Mouse (Mus musculus): ENCODE data around the gene Lifr. TPM values are rescaled to one million over a fixed set of nuclear protein-coding genes. Genes with fewer than 3 reads are reported as not detected.

Gene Lifr
- polyA plus RNA-seq, 1 experiment = 23.5 TPM

GRCm38 (mm10) chr15:7105224-7105623 is 14.8 kb downstream of the Lifr start:
- H3K4me3 ChIP-seq (ENCODE audit: insufficient read depth, low read length) = no peak overlapping the region
- no peak overlapping the region for H3K27ac ChIP-seq (ENCODE audit: insufficient read depth, low read length)
- no peak for TF ChIP-seq POLR2A (IDR thresholded peaks at IDR 0.05; ENCODE audit: low read depth, low read length)
- TF ChIP-seq CTCF (IDR thresholded peaks at IDR 0.05; ENCODE audit: borderline replicate concordance, insufficient read depth, low read length) = no peak
- H3K4me1 ChIP-seq (ENCODE audit: control insufficient read depth, insufficient read depth, low read length) = peaks cover 2% of the 10 kb centered on the region; the same call in 1 of the 2 replicates

DNA sequence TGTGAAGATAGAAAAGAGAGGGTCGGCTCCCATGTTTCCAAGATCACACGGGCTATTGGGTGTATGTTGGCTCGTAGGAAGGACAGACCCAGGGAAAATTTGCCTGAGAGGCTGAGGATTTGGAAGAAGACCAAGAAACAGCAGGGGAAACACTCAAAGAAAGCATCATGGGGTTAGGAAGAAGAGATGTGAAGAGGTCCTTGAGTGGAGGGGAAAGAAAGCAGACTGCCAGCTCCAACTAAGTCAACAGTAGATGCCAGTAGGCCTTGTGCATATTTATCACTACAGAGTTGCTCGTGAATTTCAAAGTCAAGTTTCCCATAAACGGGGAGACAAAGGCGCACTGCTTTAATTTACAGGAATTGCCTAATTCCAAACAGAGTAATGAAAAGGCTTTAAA is 17.7 kb downstream of the Lifr start:
- no peak for TF ChIP-seq POLR2A (IDR thresholded peaks at IDR 0.05; ENCODE audit: low read depth, low read length)
- no peak for TF ChIP-seq CTCF (IDR thresholded peaks at IDR 0.05; ENCODE audit: borderline replicate concordance, insufficient read depth, low read length)
- Histone ChIP-seq H3K4me1 (ENCODE audit: control insufficient read depth, insufficient read depth, low read length) (peaks cover 2% of the 10 kb centered on the region; the same call in 1 of the 2 replicates), H3K4me3 (ENCODE audit: insufficient read depth, low read length) (no peak overlapping the region), H3K27ac (ENCODE audit: insufficient read depth, low read length) (no peak overlapping the region)

GRCm38 (mm10) chr15:7112227-7112907 is 22.0 kb downstream of the Lifr start:
- no peak overlapping the region for H3K4me3 ChIP-seq (ENCODE audit: insufficient read depth, low read length)
- TF ChIP-seq POLR2A (IDR thresholded peaks at IDR 0.05; ENCODE audit: low read depth, low read length) (no peak), CTCF (IDR thresholded peaks at IDR 0.05; ENCODE audit: borderline replicate concordance, insufficient read depth, low read length) (no peak)
- no peaks in the 10 kb centered on the region for H3K4me1 ChIP-seq (ENCODE audit: control insufficient read depth, insufficient read depth, low read length)
- no peak overlapping the region for H3K27ac ChIP-seq (ENCODE audit: insufficient read depth, low read length)

DNA sequence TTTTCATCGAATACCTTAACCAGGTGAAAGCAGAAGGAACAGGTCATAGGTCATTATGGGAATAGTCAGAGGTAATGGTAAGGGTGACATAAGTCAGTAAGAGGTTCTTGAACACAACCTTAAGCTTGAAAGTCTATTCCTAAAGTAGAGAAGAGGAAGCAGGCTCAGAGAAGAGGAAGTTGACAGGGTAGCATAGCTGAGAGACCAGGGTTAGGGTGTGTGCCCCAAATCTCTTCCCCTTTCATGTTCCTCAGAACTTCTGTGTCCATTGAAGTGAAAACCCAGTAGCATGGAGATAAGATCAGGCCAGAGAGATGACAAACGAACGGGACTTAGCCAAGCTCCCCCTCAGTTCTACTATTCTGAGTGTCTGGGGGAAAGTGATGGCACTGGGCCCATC is 23.5 kb downstream of the Lifr start:
- no peaks in the 10 kb centered on the region for H3K4me1 ChIP-seq (ENCODE audit: control insufficient read depth, insufficient read depth, low read length)
- H3K4me3 ChIP-seq (ENCODE audit: insufficient read depth, low read length) = no peak overlapping the region
- no peak overlapping the region for H3K27ac ChIP-seq (ENCODE audit: insufficient read depth, low read length)
- TF ChIP-seq CTCF (IDR thresholded peaks at IDR 0.05; ENCODE audit: borderline replicate concordance, insufficient read depth, low read length) = no peak
- TF ChIP-seq POLR2A (IDR thresholded peaks at IDR 0.05; ENCODE audit: low read depth, low read length) = no peak

- H3K4me3 ChIP-seq (ENCODE audit: insufficient read depth, low read length) = no peak overlapping the region
- TF ChIP-seq POLR2A (IDR thresholded peaks at IDR 0.05; ENCODE audit: low read depth, low read length) (no peak), CTCF (IDR thresholded peaks at IDR 0.05; ENCODE audit: borderline replicate concordance, insufficient read depth, low read length) (no peak)
- H3K27ac ChIP-seq (ENCODE audit: insufficient read depth, low read length) = no peak overlapping the region
- no peaks in the 10 kb centered on the region for H3K4me1 ChIP-seq (ENCODE audit: control insufficient read depth, insufficient read depth, low read length)
These were observed 25.1 kb downstream of the Lifr start for GRCm38 (mm10) chr15:7115326-7116003.

DNA sequence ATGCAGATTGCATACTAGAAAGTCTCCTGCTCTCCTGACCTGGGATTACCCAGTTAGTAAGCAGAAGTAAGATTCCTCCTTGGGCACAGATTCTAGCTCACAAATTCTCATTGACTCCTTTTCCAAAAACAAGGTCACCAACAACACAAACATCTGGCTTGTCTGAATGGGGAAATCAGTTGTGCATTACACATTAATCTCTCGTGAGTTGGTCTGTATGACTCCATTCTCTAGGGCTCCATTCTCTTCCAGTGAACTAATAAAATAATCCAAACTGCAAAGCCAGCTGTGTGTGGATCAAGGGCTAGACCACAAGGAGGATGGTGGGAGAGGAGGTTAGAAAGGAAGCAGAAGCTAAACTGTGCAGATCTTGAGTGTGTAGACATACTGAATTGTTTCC is 25.8 kb downstream of the Lifr start:
- Histone ChIP-seq H3K4me1 (ENCODE audit: control insufficient read depth, insufficient read depth, low read length) (no peaks in the 10 kb centered on the region), H3K27ac (ENCODE audit: insufficient read depth, low read length) (no peak overlapping the region), H3K4me3 (ENCODE audit: insufficient read depth, low read length) (no peak overlapping the region)
- TF ChIP-seq CTCF (IDR thresholded peaks at IDR 0.05; ENCODE audit: borderline replicate concordance, insufficient read depth, low read length) (no peak), POLR2A (IDR thresholded peaks at IDR 0.05; ENCODE audit: low read depth, low read length) (no peak)

DNA sequence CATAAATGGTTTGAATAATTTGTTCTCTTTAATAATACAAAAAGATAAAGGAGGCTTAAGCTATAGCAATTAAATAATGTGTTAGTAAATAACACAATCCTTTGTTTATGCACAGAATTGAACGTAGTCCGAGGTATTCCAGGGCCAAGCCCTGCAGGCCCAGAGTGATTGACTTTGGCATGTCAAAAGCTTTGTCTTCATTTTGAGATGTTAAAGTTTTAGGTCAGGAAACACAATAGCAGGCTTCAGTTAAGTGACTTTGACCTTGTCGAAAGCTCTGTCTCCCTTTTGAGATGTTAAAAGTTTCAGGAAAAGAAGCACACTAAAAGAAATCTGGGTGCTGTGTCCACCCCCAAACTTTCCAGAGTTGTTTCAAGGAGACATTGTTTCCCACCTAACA is 26.3 kb downstream of the Lifr start:
- Histone ChIP-seq H3K27ac (ENCODE audit: insufficient read depth, low read length) (no peak overlapping the region), H3K4me1 (ENCODE audit: control insufficient read depth, insufficient read depth, low read length) (no peaks in the 10 kb centered on the region), H3K4me3 (ENCODE audit: insufficient read depth, low read length) (no peak overlapping the region)
- TF ChIP-seq CTCF (IDR thresholded peaks at IDR 0.05; ENCODE audit: borderline replicate concordance, insufficient read depth, low read length) (no peak), POLR2A (IDR thresholded peaks at IDR 0.05; ENCODE audit: low read depth, low read length) (no peak)

DNA sequence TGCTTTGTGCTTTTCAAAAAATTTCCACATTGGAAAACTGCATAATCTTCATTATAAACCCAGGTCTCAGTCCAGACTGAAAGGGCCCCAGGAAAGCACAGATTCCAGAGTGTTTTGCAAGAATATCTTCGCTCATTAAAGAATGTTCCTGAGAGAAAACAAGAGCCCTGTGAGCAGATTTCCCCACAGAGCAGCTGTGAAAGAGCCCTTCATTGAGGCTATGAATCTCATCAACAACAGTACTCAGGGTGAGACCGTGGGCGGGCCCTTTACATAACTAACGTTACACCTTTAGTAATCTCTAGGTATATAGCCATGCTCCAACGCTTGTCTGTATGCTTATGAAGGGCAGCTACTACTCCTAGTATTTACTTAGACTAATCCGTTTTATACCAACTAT is 27.5 kb downstream of the Lifr start:
- TF ChIP-seq CTCF (IDR thresholded peaks at IDR 0.05; ENCODE audit: borderline replicate concordance, insufficient read depth, low read length) (no peak), POLR2A (IDR thresholded peaks at IDR 0.05; ENCODE audit: low read depth, low read length) (no peak)
- no peaks in the 10 kb centered on the region for H3K4me1 ChIP-seq (ENCODE audit: control insufficient read depth, insufficient read depth, low read length)
- no peak overlapping the region for H3K4me3 ChIP-seq (ENCODE audit: insufficient read depth, low read length)
- H3K27ac ChIP-seq (ENCODE audit: insufficient read depth, low read length) = no peak overlapping the region

- Histone ChIP-seq H3K4me3 (ENCODE audit: insufficient read depth, low read length) (no peak overlapping the region), H3K27ac (ENCODE audit: insufficient read depth, low read length) (no peak overlapping the region), H3K4me1 (ENCODE audit: control insufficient read depth, insufficient read depth, low read length) (no peaks in the 10 kb centered on the region)
- no peak for TF ChIP-seq POLR2A (IDR thresholded peaks at IDR 0.05; ENCODE audit: low read depth, low read length)
- TF ChIP-seq CTCF (IDR thresholded peaks at IDR 0.05; ENCODE audit: borderline replicate concordance, insufficient read depth, low read length) = no peak
These were observed 28.4 kb downstream of the Lifr start for GRCm38 (mm10) chr15:7118849-7119248.

GRCm38 (mm10) chr15:7119930-7120512 is 29.6 kb downstream of the Lifr start:
- Histone ChIP-seq H3K4me1 (ENCODE audit: control insufficient read depth, insufficient read depth, low read length) (no peaks in the 10 kb centered on the region), H3K27ac (ENCODE audit: insufficient read depth, low read length) (no peak overlapping the region), H3K4me3 (ENCODE audit: insufficient read depth, low read length) (no peak overlapping the region)
- TF ChIP-seq CTCF (IDR thresholded peaks at IDR 0.05; ENCODE audit: borderline replicate concordance, insufficient read depth, low read length) (no peak), POLR2A (IDR thresholded peaks at IDR 0.05; ENCODE audit: low read depth, low read length) (no peak)

Measured in embryonic fibroblast, embryonic 13.5 days (primary cell).